Mouse (Mus musculus) liver, embryonic 16.5 days (tissue): Measurements from ENCODE around the gene Nemf. TPM values are rescaled to one million over a fixed set of nuclear protein-coding genes. Genes with fewer than 3 reads are reported as not detected.

Source experiments
- ATAC-seq: fragments of 200-750 bp; cut with Nextera tagmentation; 2 replicates; pipeline ENCODE4 v1.8.0; 2017; ENCODE audit warnings: low read depth, mild to moderate bottlenecking, moderate number of reproducible peaks, moderate library complexity
- H3K27ac ChIP-seq: fragments of 300-500 bp; sonication (generic); 2 replicates; pipeline ENCODE4 v1.5.1; 2014; ENCODE audit warnings: mild to moderate bottlenecking, low read length
- H3K27me3 ChIP-seq: fragments of 300-500 bp; sonication (generic); 2 replicates; pipeline ENCODE4 v1.6.1; 2014; ENCODE audit warnings: low read depth, low read length, mixed read lengths; ENCODE audit not compliant: control insufficient read depth, insufficient read depth
- H3K36me3 ChIP-seq: fragments of 300-500 bp; sonication (generic); 2 replicates; pipeline ENCODE4 v1.6.1; 2014; ENCODE audit warnings: mild to moderate bottlenecking; ENCODE audit not compliant: control insufficient read depth, insufficient read depth
- H3K4me1 ChIP-seq: fragments of 300-500 bp; sonication (generic); 2 replicates; pipeline ENCODE4 v1.6.1; 2014; ENCODE audit warnings: low read depth, low read length, mixed read lengths; ENCODE audit not compliant: control insufficient read depth
- H3K4me2 ChIP-seq: fragments of 300-500 bp; sonication (generic); 2 replicates; pipeline ENCODE4 v1.6.1; 2014; ENCODE audit warnings: low read depth, low read length, mixed read lengths
- H3K4me3 ChIP-seq: fragments of 300-500 bp; sonication (generic); 2 replicates; pipeline ENCODE4 v1.5.1; 2014; ENCODE audit warnings: low read depth, mild to moderate bottlenecking, low read length
- H3K9ac ChIP-seq: fragments of 300-500 bp; sonication (generic); 2 replicates; pipeline ENCODE4 v1.6.1; 2014; ENCODE audit warnings: low read depth, low read length
- H3K9me3 ChIP-seq: fragments of 300-500 bp; sonication (generic); replicated peaks from 2 replicates; pipeline ENCODE4 v1.6.1; 2016; ENCODE audit warnings: low read length; ENCODE audit not compliant: control insufficient read depth
- WGBS: fragments of 180-500 bp; shearing (Covaris S2); extraction: QIAGEN DNeasy Blood & Tissue Kit; methylation state at CpG from one replicate; pipeline ENCODE4 v1.1.7; 2014; ENCODE audit not compliant: insufficient replicate concordance; 5-methylcytosine and 5-hydroxymethylcytosine counted together
- polyA plus RNA-seq: library from polyadenylated mRNA; unstranded; fragments of >200 nt; fragmentation: Nextera tagmentation; extraction: Ambion mirVana; gene quantifications from 2 replicates; pipeline ENCODE4 v1.2.1, GENCODE M21; 2015

The Nemf gene
- polyA plus RNA-seq, 1 experiment from 2014 or later = 34.2 TPM

DNA sequence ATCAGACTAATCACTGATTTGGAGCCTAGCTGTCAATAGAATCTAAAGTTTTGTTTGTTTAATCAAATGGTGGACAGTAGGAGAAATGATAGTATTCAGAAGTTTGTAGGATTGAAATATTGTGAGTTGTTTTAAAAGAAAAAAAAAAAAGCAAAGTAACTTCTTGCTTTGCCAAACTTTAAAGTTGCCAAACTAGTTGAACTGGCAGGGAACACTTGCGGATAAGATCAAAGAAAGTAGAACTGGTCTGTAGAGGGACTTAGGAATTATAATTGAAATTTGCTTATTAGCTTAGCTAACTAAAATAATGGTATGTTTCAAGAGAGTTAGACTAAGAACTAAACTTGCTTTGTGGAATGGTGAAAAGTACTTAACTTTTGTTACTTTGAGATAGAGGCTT is 20.2 kb upstream of the Nemf start:
- H3K4me3 ChIP-seq = no peak overlapping the region
- no peak for ATAC-seq
- no peak overlapping the region for H3K9ac ChIP-seq
- H3K4me2 ChIP-seq = no peak overlapping the region
- WGBS = 90% methylated on average over 1 of the region's 1 CpGs
- peaks cover 9% of the 10 kb centered on the region for H3K36me3 ChIP-seq
- H3K27me3 ChIP-seq = no peaks in the 10 kb centered on the region
- no peaks in the 10 kb centered on the region for H3K9me3 ChIP-seq
- peaks cover 12% of the 10 kb centered on the region for H3K4me1 ChIP-seq
- H3K27ac ChIP-seq = no peak overlapping the region

- 36% methylated on average over 2 of the region's 2 CpGs for WGBS
- no peak for ATAC-seq
- H3K9me3 ChIP-seq = no peaks in the 10 kb centered on the region
- no peak overlapping the region for H3K27ac ChIP-seq
- no peaks in the 10 kb centered on the region for H3K27me3 ChIP-seq
- H3K4me2 ChIP-seq = peak overlapping the region; percentile 37; the same call in 1 of the 2 replicates
- H3K4me1 ChIP-seq = peaks cover 13% of the 10 kb centered on the region
- H3K36me3 ChIP-seq = peaks cover 9% of the 10 kb centered on the region
- no peak overlapping the region for H3K4me3 ChIP-seq
- H3K9ac ChIP-seq = no peak overlapping the region
Observed at GRCm38 (mm10) chr12:69376132-69376531, 19.2 kb upstream of the Nemf start.

GRCm38 (mm10) chr12:69373850-69374766 is 17.1 kb upstream of the Nemf start:
- Histone ChIP-seq H3K27me3 (no peaks in the 10 kb centered on the region), H3K27ac (peak overlapping the region; percentile 99), H3K4me1 (peaks cover 21% of the 10 kb centered on the region), H3K9ac (peak overlapping the region; percentile 100), H3K9me3 (no peaks in the 10 kb centered on the region), H3K4me3 (peak overlapping the region; percentile 97), H3K4me2 (peak overlapping the region; percentile 87), H3K36me3 (peaks cover 9% of the 10 kb centered on the region)
- no peak for ATAC-seq
- 8% methylated on average over 11 of the region's 11 CpGs for WGBS

GRCm38 (mm10) chr12:69372731-69373331 is 15.9 kb upstream of the Nemf start:
- Histone ChIP-seq H3K27ac (peak overlapping the region; percentile 99), H3K27me3 (no peaks in the 10 kb centered on the region), H3K4me1 (peaks cover 21% of the 10 kb centered on the region), H3K9me3 (no peaks in the 10 kb centered on the region), H3K4me2 (peak overlapping the region; percentile 87), H3K9ac (peak overlapping the region; percentile 100), H3K36me3 (peaks cover 2% of the 10 kb centered on the region; the same call in 1 of the 2 replicates), H3K4me3 (peak overlapping the region; percentile 97)
- no peak for ATAC-seq
- under 1% methylated on average over 42 of the region's 42 CpGs for WGBS

DNA sequence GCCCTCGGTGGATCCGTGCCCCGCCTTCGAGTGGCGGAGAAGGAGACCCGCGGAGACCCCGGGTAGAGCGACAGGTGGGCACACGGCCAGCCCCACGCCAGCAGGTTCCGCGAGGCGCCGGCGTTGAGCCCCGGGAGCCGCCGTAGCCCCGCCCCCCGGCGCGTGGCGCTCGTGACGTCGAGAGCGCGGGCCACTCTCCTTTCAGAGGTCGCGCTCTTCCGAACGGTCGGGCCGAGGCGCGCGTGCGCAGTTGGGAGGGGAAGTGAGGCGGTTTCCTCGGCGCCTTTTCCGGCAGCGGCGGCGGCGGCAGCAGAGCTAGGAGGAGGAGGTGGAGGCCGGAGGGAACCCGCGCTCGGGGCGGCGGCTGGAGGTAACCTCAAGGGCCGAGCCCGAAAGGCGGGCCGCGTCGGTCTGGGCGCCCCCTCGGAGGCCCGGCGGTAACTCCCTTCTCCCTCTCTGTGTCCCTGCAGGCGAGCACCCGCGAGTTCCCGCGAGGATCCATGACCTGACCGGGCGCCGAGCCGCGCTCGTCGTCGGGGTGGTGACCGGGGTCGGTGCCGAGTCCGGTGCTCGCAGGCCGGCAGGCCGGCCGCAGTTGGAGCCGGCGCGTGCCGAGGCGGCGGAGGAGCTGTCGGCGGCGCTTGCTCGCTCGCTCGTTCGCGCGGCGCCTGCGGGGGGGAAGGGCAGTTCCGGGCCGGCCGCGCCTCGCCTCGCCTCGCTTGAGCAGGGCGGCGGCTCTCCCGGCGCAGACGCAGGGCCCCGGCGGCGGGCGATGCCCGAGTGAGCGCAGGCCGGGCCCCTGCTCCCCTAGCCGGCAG is 15.1 kb upstream of the Nemf start, which contains the start of the genes Arf6 and Gm9887:
Gene Arf6, plus strand, starts transcription at position 297 of the 818 bp plus-strand sequence.
Gene Gm9887, minus strand, starts transcription at position 605 of the 818 bp plus-strand sequence.
- Histone ChIP-seq H3K9me3 (no peaks in the 10 kb centered on the region), H3K9ac (peak within 1 kb of the TSS; percentile 100), H3K4me3 (peak within 1 kb of the TSS; percentile 97), H3K4me2 (peak within 1 kb of the TSS; percentile 90), H3K36me3 (no peaks in the 10 kb centered on the region), H3K4me1 (peaks cover 21% of the 10 kb centered on the region), H3K27me3 (no peaks in the 10 kb centered on the region), H3K27ac (peak within 1 kb of the TSS; percentile 99)
- 0% methylated on average over 106 of the region's 121 CpGs for WGBS
- peak; percentile 87 for ATAC-seq

- Histone ChIP-seq H3K9ac (peak overlapping the region; percentile 86), H3K4me1 (peaks cover 25% of the 10 kb centered on the region), H3K4me2 (peak overlapping the region; percentile 90), H3K9me3 (no peaks in the 10 kb centered on the region), H3K27ac (peak overlapping the region; percentile 99), H3K36me3 (no peaks in the 10 kb centered on the region), H3K27me3 (no peaks in the 10 kb centered on the region), H3K4me3 (peak overlapping the region; percentile 97)
- peak; percentile 43 for ATAC-seq
- 1% methylated on average over 24 of the region's 24 CpGs for WGBS
Observed at GRCm38 (mm10) chr12:69371421-69371853, 14.5 kb upstream of the Nemf start.

GRCm38 (mm10) chr12:69370936-69371335 is 14.0 kb upstream of the Nemf start:
- no peaks in the 10 kb centered on the region for H3K27me3 ChIP-seq
- peak overlapping the region; percentile 99 for H3K27ac ChIP-seq
- WGBS = 10% methylated on average over 7 of the region's 7 CpGs
- H3K4me2 ChIP-seq = peak overlapping the region; percentile 90
- peak overlapping the region; percentile 97 for H3K4me3 ChIP-seq
- no peak for ATAC-seq
- H3K9me3 ChIP-seq = no peaks in the 10 kb centered on the region
- H3K9ac ChIP-seq = peak overlapping the region; percentile 86
- peaks cover 22% of the 10 kb centered on the region for H3K4me1 ChIP-seq
- no peaks in the 10 kb centered on the region for H3K36me3 ChIP-seq

- no peak overlapping the region for H3K9ac ChIP-seq
- peaks cover 31% of the 10 kb centered on the region for H3K4me1 ChIP-seq
- 58% methylated on average over 2 of the region's 2 CpGs for WGBS
- H3K4me3 ChIP-seq = no peak overlapping the region
- peak overlapping the region; percentile 45; the same call in 1 of the 2 replicates for H3K27ac ChIP-seq
- peak; percentile 6; the same call in 1 of the 2 replicates for ATAC-seq
- no peaks in the 10 kb centered on the region for H3K9me3 ChIP-seq
- no peak overlapping the region for H3K4me2 ChIP-seq
- no peaks in the 10 kb centered on the region for H3K27me3 ChIP-seq
- no peaks in the 10 kb centered on the region for H3K36me3 ChIP-seq
Observed at GRCm38 (mm10) chr12:69367557-69367956, 10.6 kb upstream of the Nemf start.
